Mouse (Mus musculus): Measurements from ENCODE around the gene Rtn4ip1.

DNA sequence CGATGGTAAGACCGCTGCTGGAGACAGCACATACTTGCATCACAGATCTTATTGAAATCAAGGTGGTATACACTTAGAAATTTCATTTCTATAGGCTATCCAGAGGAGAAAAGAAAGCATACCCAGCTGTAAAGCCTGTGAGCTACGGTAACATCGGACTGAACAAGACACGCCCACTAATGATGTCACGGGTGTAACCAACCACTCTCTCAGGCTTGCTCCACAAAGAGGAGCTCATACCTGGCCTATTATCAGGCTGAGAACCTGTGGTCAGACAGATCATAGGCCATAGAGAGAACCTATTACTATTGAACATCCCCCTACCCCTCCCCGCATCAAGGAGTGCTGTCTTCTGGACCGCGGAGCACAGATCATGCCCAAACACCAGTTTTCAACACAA, 45.7 kb upstream of the Rtn4ip1 start:
- no peak for TF ChIP-seq CTCF (IDR thresholded peaks at IDR 0.05; ENCODE audit: low read depth, low read length)
- no peak for TF ChIP-seq EP300 (IDR thresholded peaks at IDR 0.05; ENCODE audit: insufficient read depth, low read depth, low read length)
